Mouse (Mus musculus) colon, adult 2 months (tissue): ENCODE results near the gene Mysm1. TPM values are rescaled to one million over a fixed set of nuclear protein-coding genes. Genes with fewer than 3 reads are reported as not detected.

Source experiments
- polyA plus RNA-seq: library from polyadenylated mRNA; depleted of rRNA; stranded (reverse); fragments of >200 nt; gene quantifications from 2 replicates; pipeline ENCODE4 v1.2.3, GENCODE M21; 2012; rRNA removed

The Mysm1 gene
- 1.8 and 2.0 TPM in 2 replicates for polyA plus RNA-seq

DNA sequence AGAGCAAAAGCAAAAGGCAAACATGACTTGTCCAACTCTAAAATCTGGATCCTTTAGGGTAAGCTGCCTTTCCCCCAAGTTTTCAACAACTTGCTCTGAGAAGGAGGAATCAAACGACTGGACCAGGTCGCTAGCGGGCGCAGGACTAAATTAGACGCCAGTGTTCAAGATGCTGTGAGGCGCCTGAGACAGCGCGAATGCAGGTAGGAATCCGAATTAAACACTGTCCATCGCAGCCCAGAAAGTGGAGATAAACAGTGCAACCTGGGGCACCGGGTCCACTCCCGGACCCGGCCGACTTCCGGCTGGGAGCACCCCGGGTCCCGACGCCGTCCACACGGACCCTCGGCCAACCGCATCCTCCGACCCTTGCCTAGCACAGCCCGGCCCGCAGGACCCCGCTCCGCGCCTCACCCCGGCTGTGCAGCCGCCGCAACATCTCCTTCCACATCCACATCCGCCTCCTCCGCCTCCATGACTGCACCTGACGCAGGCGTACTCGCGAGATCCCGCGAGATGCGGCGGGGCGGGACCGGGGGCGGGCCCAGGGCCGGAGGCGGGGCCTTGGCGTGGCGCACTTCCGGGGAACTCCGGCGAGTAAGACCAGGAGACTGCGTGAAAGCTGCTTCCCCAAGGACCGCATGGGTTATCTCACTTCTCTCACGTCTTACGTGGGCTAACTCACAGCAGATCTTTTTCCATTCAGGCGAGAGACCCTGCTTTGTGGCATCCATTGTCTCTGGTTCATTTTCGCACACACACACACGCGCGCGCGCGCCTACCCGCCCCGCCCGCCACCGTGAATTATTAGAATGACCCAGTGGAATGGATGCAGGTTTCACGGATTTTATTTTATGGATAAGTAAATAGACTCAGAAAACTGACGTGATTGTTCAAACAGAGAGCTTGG is at the start of gene Mysm1:
TSS of gene Mysm1 (minus strand) at position 511 of the 910 bp plus-strand sequence.

DNA sequence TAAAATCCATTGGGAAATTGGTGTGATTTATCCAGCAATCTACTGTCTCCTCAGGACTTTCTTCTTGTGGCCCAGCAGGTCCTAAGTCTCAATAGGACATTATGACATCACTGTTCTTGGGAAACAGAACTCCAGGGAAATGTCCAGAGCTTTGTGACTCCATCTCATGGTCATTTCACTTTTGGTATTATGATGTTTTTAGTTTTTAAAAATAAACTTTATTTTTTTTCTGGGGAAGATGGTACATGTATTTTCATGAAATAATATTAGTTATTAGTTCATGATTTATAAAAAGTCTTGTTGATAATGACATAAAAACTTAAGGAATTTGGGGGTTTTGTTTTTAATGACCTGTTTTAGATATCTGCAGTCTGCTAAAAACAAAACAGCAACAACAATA is 50.2 kb downstream of the Mysm1 start, which contains the start of gene Eqtn:
TSS of gene Eqtn (minus strand) at position 101 of the 400 bp plus-strand sequence.

Other genes starting within 250 kb of the Mysm1 start
- 2.1 and 2.6 TPM in 2 replicates for gene Tek, start 239.8 kb downstream of the Mysm1 start, polyA plus RNA-seq
- not detected in 2 replicates for gene Eqtn, start 50.3 kb downstream of the Mysm1 start, polyA plus RNA-seq
- gene Jun, start 73.1 kb upstream of the Mysm1 start, polyA plus RNA-seq, result 115 and 137 TPM in 2 replicates